Mouse (Mus musculus) monocyte, adult 5-6 weeks (primary cell): Measurements from ENCODE around the gene Slc38a9. TPM values are rescaled to one million over a fixed set of nuclear protein-coding genes. Genes with fewer than 3 reads are reported as not detected.

Experiments
- total RNA-seq: library from RNA; stranded (forward); fragments of 200-1000, 200-491, 200-594 nt; gene quantifications from 3 replicates; pipeline ENCODE4 v1.2.3, GENCODE M21; 2017

Slc38a9 gene
- total RNA-seq, 1 experiment from 2014 or later: 35.9 TPM

Other genes starting within 250 kb of the Slc38a9 start
- gene Il6st, start 196.7 kb upstream of the Slc38a9 start, total RNA-seq: 23.5 to 26.3 TPM (median 23.8 TPM) in 3 replicates
- gene Il31ra, start 66.4 kb upstream of the Slc38a9 start, total RNA-seq: 10.8 to 14.4 TPM (median 11.8 TPM) in 3 replicates
- 1.7 TPM in 1 of 3 replicates, not detected in the others for gene Ddx4, start 8.3 kb upstream of the Slc38a9 start, total RNA-seq
- gene Plpp1, start 140.0 kb downstream of the Slc38a9 start, total RNA-seq: 1.6 to 1.8 TPM in 2 of 3 replicates, not detected in the other